Mouse (Mus musculus): ENCODE results near the gene Rhbdl2.
A peak's percentile ranks its signal among the peaks of the same experiment; 100 is the strongest.

Rhbdl2 gene

DNA sequence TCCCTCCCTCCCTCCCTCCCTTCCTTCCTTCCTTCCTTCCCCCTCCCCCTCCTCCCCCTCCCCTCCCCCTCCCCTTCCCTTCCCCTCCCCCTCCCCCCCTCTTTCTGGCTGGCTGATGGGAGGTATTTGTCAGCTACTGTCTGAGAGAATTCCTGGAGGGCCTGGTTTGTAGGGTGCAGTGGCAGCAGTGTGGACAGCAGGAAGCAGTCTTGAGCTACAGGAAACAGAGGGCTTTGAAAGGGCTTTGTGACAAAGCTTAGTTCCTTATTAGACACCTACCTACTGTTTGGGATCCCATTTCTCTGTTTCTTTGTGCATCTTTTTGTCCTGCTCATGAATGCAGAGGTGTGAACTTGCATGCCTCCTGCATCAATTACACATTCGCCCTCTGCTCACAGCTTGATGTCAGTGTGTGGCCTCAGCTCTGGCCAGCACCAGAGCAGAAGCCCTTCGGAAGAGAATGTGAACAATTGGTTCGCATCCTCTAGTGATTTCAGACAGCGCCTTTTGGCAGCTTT lies 31.5 kb downstream of the Rhbdl2 start:
- DNase-seq, result peak; percentile 34

GRCm38 (mm10) chr4:123842126-123842525 lies 54.5 kb downstream of the Rhbdl2 start:
- no peak for DNase-seq

DNA sequence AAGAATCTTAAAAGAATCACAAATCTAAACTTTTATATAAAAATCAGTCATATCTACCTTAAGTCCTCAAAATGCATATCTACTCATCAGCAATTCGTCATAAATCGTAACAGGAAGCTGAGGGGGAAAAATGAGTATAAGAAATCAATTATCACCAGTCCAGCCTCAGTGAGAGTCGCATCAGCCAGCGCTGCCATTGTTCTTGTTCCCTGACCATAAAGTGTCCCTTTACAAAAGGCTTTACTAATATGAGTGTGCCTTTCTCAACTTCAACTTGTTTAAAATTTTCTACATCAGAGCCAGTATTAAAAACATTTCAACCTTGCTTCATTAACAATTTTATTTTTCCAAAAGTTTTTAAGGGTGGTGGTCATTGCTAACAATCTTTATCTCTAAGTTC lies 69.2 kb downstream of the Rhbdl2 start:
- DNase-seq, result no peak

GRCm38 (mm10) chr4:123858090-123858489 lies 70.4 kb downstream of the Rhbdl2 start:
- DNase-seq, result no peak

GRCm38 (mm10) chr4:123859379-123859778 lies 71.7 kb downstream of the Rhbdl2 start, which contains the start of gene 4933427I04Rik:
Gene 4933427I04Rik, plus strand, starts transcription at chr4:123859679.
- no peak for DNase-seq

- no peak for DNase-seq
These were observed 72.1 kb downstream of the Rhbdl2 start for GRCm38 (mm10) chr4:123859803-123860202.

- DNase-seq, result no peak
These were observed 72.9 kb downstream of the Rhbdl2 start for GRCm38 (mm10) chr4:123860621-123861020.

All from cerebellum, postnatal 10 days (tissue).